Mouse (Mus musculus) left cerebral cortex, postnatal 10 days (tissue): ENCODE measurements at regions not wholly inside any gene's neighbourhood (a gene's known extent, or its start where the extent isn't known, plus 50 kb on each side); places are given as distances from the start of the nearest gene placed in this dataset.

ENCODE experiments used
- DNase-seq, 2 experiments: peaks; one replicate each; pipeline ENCODE4 v3.0.0; 2021 to 2022; ENCODE audit warnings: low spot score in 2 of 2, mixed read lengths in 1 of 2; ENCODE audit errors: extremely low spot score in 1 of 2
- intact Hi-C: fragments of 180-260 bp; cut with DNase I; formaldehyde crosslinking; loops from one replicate; pipeline ENCODE4 v1.15.1; 2025

DNA sequence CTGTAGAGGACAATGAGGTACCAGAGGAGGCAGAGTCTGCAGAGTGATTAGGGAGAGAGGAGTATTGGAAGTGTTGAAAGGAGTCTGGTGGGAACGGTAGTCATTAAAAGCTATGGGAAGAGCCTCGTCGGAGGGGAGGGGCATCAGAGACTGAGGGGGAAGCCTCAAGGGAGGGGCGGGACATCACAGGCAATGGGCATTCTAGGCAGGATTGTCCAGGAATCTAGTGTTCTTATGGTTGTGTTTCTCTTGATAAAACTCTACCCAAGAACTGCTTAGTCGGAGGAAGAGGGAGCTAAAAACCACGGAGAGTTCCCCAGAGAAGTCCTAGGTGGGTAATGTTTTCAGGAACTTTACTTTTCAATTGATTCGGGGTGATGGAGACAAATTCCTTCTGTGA is 90.2 kb downstream of the Sec23ip start:
- DNase-seq = no peak
- intact Hi-C loops = no loop called here

GRCm38 (mm10) chr7:128836435-128836834 is 91.7 kb downstream of the Sec23ip start:
- no peak for DNase-seq
- intact Hi-C loops = no loop called here

GRCm38 (mm10) chr7:128842561-128842960 is 97.8 kb downstream of the Sec23ip start:
- no peak for DNase-seq
- intact Hi-C loops = no loop called here

- intact Hi-C loops = no loop called here
- DNase-seq = no peak
These were observed 98.8 kb downstream of the Sec23ip start for GRCm38 (mm10) chr7:128843576-128843975.

DNA sequence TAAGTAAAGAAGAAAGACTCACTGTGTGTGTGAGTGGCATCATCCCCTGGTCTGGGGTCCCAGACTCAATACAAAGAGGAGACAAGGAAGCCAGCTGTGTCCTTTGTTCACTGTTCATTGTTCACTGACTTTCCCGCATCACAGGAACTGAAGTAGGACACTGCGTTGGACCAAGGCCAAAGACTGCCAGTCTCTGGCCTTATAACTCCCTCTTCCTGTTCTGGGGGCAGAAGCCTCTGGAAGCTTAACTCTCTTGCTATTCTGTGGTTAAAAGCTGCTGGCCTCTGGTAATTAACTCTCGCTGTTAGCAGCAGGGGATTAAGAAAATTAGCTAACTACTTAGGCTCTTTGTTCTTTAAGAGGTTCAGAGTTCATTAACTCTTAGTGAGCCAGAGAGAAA is 104.5 kb downstream of the Sec23ip start:
- no peak for DNase-seq
- intact Hi-C loops = no loop called here

GRCm38 (mm10) chr7:128854193-128854592 is 109.5 kb downstream of the Sec23ip start:
- intact Hi-C loops = no loop called here
- no peak for DNase-seq

DNA sequence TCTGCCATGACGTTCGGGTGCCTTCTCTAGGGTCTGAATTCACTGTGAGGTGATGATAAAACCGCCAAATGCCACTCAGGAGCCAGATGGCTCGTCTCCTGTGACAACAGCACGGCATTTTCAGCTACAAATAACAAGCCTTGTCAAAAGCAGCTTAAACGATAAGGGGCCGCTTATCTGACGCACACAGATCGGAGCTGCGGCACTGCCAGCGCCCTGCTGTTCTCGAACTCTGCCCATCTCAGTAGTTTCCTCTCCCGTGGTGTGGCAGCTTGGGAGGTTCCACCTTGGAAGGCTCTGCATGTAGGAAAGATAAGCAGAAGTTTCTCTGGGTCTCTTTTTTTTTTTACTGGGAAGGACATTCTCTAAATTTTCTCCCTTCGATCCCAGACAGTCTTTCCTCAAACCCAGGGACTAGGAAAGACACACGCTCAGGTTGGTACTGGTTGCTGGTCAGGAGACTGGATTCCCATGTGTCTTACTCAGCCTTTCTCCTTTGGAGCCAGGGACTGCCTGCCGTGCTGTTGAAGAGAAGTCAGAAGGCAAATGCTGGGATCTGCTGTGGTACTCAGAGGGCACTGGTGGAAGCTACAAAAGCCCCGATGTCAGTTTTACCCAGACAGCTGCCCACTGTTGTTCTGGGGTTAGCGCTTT is 110.1 kb downstream of the Sec23ip start:
- intact Hi-C loops = no loop called here
- DNase-seq = no peak

- intact Hi-C loops = loop anchor here (5.0 to 10.0 kb wide), 2 partner anchors 525 to 647 kb away; no protein-coding TSS in a partner anchor
- peak; percentile 63 to 73 for DNase-seq
These were observed 115.4 kb downstream of the Sec23ip start for GRCm38 (mm10) chr7:128860141-128860540.

DNA sequence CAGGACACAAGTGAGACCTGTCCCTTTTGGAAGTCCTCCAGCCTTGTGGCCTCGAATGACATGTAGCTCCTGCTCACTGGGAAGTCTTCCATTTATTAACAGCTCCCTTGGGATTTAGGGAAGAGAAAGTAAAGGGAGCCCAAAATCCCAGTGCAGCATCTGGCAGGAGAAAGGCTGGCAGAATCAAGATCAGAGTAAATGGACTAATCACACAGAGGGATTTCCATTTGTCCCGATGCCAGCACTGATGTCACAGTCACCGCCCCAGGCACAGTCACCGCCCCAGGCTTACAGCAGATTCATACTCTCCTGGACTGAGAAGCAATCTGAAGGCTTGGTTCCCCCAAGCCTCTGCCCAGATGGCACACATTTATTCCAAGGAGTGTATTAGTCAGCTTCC is 116.0 kb downstream of the Sec23ip start:
- DNase-seq = no peak
- intact Hi-C loops = loop anchor here (5.0 to 10.0 kb wide), 2 partner anchors 524 to 647 kb away; no protein-coding TSS in a partner anchor

DNA sequence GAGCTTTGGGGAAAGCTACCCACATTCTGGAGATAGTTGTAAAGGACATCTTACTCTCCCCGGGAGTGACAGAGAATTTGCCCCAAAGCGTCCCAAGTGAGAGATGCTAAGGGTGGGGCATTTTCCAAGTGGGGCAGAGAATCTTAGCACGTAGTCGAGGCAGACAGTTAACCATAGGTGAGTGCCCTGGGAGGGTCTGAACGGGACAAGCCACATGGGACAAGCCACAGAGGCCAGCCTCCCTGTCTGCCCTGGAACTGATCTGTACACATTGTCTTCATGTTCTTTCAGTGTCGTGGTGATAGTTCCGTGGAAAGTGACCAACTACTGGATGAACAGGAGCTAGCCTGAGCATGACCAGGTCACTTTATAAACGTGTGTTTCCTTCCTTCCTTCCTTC is 116.6 kb downstream of the Sec23ip start:
- intact Hi-C loops = loop anchor here (5.0 to 10.0 kb wide), 2 partner anchors 523 to 646 kb away; no protein-coding TSS in a partner anchor

GRCm38 (mm10) chr7:128868799-128869198 is 124.1 kb downstream of the Sec23ip start:
- intact Hi-C loops = loop anchor here (10.0 kb wide), 1 partner anchor 516 kb away; no protein-coding TSS in a partner anchor
- no peak for DNase-seq

More for the DNA sequence above, 116.6 kb downstream of the Sec23ip start:
- no peak for DNase-seq

GRCm38 (mm10) chr7:128884015-128884414 is 139.3 kb downstream of the Sec23ip start:
- intact Hi-C loops = no loop called here

DNA sequence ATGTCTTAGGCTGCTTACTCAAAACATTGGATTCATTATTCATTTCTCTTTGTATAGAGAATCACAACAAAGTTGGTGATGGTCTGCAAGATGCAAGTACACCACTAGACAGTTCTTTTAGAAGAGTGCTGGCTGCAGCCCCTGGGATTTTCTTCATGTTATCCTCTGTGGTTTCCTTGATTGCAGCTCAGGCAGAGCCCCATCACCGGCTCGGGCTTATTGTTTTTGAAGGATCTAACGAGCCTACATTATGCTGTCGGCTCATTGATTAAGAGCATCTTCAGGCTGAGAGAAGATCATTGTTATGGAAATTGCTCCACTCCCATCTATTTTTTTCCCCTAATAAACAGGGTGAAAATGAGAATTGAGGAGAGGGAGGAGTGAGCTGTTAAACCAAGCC is 140.8 kb downstream of the Sec23ip start:
- intact Hi-C loops = no loop called here
- DNase-seq = no peak

More at GRCm38 (mm10) chr7:128884015-128884414, 139.3 kb downstream of the Sec23ip start:
- DNase-seq = no peak

DNA sequence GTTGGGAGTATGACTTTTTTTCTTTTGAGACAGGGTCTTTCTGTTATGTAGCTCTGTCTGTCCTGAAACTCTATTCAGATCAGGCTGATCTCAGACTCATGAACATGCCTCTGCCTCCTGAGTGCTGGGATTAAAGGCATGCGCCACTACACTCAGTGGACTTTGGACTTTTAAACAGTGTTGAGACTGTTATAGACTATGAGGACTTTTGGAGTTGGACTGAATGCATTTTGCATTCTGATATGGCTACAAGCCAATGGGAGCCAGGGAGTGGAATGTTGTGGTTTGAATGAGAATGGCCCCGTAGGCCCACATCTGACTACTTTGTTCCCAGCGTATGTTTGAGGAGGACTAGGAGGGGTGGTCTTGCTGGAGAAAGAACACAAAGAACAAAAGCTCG is 165.4 kb downstream of the Sec23ip start:
- intact Hi-C loops = no loop called here
- no peak for DNase-seq

GRCm38 (mm10) chr7:128937976-128938730 is 193.4 kb downstream of the Sec23ip start:
- no peak for DNase-seq
- intact Hi-C loops = no loop called here

DNA sequence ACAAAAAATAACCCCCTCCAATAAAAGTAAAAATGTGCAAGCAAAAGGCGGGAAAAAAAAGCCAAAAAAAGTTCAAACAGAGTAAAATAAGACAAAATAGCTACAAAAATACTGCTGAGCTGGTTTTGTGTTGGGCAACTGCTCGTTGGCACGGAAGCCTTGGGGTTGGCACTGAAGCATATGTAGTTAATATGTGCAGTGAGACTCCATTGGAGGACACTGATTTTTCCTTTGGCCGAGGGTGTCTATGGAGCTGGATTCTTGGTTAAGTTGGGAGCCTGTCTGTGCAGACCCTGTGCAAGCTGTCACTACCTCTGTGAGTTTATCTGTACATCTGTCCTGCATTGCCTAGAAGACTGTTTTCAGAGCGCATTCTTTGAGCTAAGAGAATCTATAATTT is 215.8 kb downstream of the Sec23ip start:
- no peak for DNase-seq
- intact Hi-C loops = no loop called here

- no peak for DNase-seq
- intact Hi-C loops = no loop called here
These were observed 235.2 kb downstream of the Sec23ip start for GRCm38 (mm10) chr7:128979904-128980303.

- peak in 1 of 2 experiments; percentile 24 for DNase-seq
- intact Hi-C loops = no loop called here
These were observed 236.1 kb downstream of the Sec23ip start for GRCm38 (mm10) chr7:128980827-128981226.

DNA sequence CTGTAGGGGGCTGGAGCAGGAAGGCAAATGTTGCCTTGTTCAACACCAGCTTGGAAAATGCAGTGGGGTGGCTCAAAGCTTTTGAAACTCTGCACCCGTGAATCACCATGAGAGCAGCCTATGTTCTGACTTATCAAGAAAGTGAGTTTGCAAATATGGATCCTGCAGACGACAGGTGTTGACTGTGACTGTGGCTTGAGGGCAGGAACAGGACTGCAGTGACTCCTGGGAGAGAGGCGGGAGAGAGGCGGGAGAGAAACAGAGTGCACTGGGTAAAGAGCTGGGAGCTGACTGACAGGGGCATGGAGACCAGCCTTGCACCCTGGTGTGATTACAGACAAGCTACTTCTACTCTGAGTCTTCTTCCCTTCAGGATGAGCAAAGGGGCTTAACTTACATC is 254.0 kb downstream of the Sec23ip start:
- intact Hi-C loops = no loop called here
- DNase-seq = no peak

GRCm38 (mm10) chr7:129002419-129002818 is 254.4 kb upstream of the Plpp4 start:
- intact Hi-C loops = no loop called here
- no peak for DNase-seq
